Mouse (Mus musculus): ENCODE data around the gene Cenpf.

Gene Cenpf

GRCm38 (mm10) chr1:189687654-189688387 is at the start of gene Cenpf:
TSS of gene Cenpf (minus strand) at chr1:189688086.
- DNase-seq (ENCODE audit: low read depth, low spot score) = peak; percentile 100

- DNase-seq (ENCODE audit: low read depth, low spot score) = no peak
Measured at GRCm38 (mm10) chr1:189732156-189732555, 44.3 kb upstream of the Cenpf start.

GRCm38 (mm10) chr1:189731697-189732096 is 43.8 kb upstream of the Cenpf start:
- DNase-seq (ENCODE audit: low read depth, low spot score) = no peak

GRCm38 (mm10) chr1:189729141-189729815 is 41.4 kb upstream of the Cenpf start:
- DNase-seq (ENCODE audit: low read depth, low spot score) = peak; percentile 32

- DNase-seq (ENCODE audit: low read depth, low spot score) = no peak
Measured at GRCm38 (mm10) chr1:189728784-189729115, 40.9 kb upstream of the Cenpf start.

GRCm38 (mm10) chr1:189727884-189728783 is 40.2 kb upstream of the Cenpf start, which contains the start of gene Ptpn14:
TSS of gene Ptpn14 (plus strand) at chr1:189728268.
- DNase-seq (ENCODE audit: low read depth, low spot score) = peak; percentile 77

- peak; percentile 71 for DNase-seq (ENCODE audit: low read depth, low spot score)
Measured at GRCm38 (mm10) chr1:189727346-189727883, 39.5 kb upstream of the Cenpf start.

GRCm38 (mm10) chr1:189726121-189726520 is 38.2 kb upstream of the Cenpf start:
- DNase-seq (ENCODE audit: low read depth, low spot score) = no peak

- DNase-seq (ENCODE audit: low read depth, low spot score) = no peak
Measured at GRCm38 (mm10) chr1:189718600-189718999, 30.7 kb upstream of the Cenpf start.

GRCm38 (mm10) chr1:189717546-189717945 is 29.7 kb upstream of the Cenpf start:
- DNase-seq (ENCODE audit: low read depth, low spot score) = no peak

GRCm38 (mm10) chr1:189715915-189716797 is 28.3 kb upstream of the Cenpf start:
- DNase-seq (ENCODE audit: low read depth, low spot score) = no peak

GRCm38 (mm10) chr1:189709001-189709400 is 21.1 kb upstream of the Cenpf start:
- DNase-seq (ENCODE audit: low read depth, low spot score) = no peak

- DNase-seq (ENCODE audit: low read depth, low spot score) = no peak
Measured at GRCm38 (mm10) chr1:189707419-189707818, 19.5 kb upstream of the Cenpf start.

- no peak for DNase-seq (ENCODE audit: low read depth, low spot score)
Measured at GRCm38 (mm10) chr1:189707014-189707413, 19.1 kb upstream of the Cenpf start.

- DNase-seq (ENCODE audit: low read depth, low spot score) = no peak
Measured at GRCm38 (mm10) chr1:189706040-189706645, 18.3 kb upstream of the Cenpf start.

- DNase-seq (ENCODE audit: low read depth, low spot score) = no peak
Measured at GRCm38 (mm10) chr1:189703591-189703990, 15.7 kb upstream of the Cenpf start.

GRCm38 (mm10) chr1:189703156-189703555 is 15.3 kb upstream of the Cenpf start:
- DNase-seq (ENCODE audit: low read depth, low spot score) = peak; percentile 37

GRCm38 (mm10) chr1:189700990-189701389 is 13.1 kb upstream of the Cenpf start:
- peak; percentile 85 for DNase-seq (ENCODE audit: low read depth, low spot score)

GRCm38 (mm10) chr1:189700186-189700585 is 12.3 kb upstream of the Cenpf start:
- no peak for DNase-seq (ENCODE audit: low read depth, low spot score)

GRCm38 (mm10) chr1:189698416-189698815 is 10.5 kb upstream of the Cenpf start:
- no peak for DNase-seq (ENCODE audit: low read depth, low spot score)
